Mouse (Mus musculus): ENCODE data around the gene Parn. TPM values are rescaled to one million over a fixed set of nuclear protein-coding genes. Genes with fewer than 3 reads are reported as not detected.

Parn gene
- total and polyA plus RNA-seq, 3 experiments, result 12.1 to 36.6 (median 32.8) TPM

GRCm38 (mm10) chr16:13550667-13551066 is 117.3 kb downstream of the Parn start:
- DNase-seq, result no peak

- DNase-seq, result no peak
Observed at GRCm38 (mm10) chr16:13549976-13550375, 118.0 kb downstream of the Parn start.

GRCm38 (mm10) chr16:13541816-13542215 is 126.2 kb downstream of the Parn start:
- no peak for DNase-seq

GRCm38 (mm10) chr16:13541121-13541747 is 126.7 kb downstream of the Parn start:
- DNase-seq, result no peak

- no peak for DNase-seq
Observed at GRCm38 (mm10) chr16:13538933-13539648, 128.9 kb downstream of the Parn start.

- no peak for DNase-seq
Observed at GRCm38 (mm10) chr16:13538213-13538932, 129.6 kb downstream of the Parn start.

- DNase-seq, result no peak
Observed at GRCm38 (mm10) chr16:13536404-13536803, 131.6 kb downstream of the Parn start.

GRCm38 (mm10) chr16:13535856-13536255 is 132.1 kb downstream of the Parn start:
- no peak for DNase-seq

GRCm38 (mm10) chr16:13532840-13533239 is 135.1 kb downstream of the Parn start:
- DNase-seq, result peak; percentile 35

GRCm38 (mm10) chr16:13531279-13531678 is 136.7 kb downstream of the Parn start:
- no peak for DNase-seq

GRCm38 (mm10) chr16:13521359-13521758 is 146.6 kb downstream of the Parn start:
- DNase-seq, result peak; percentile 23

GRCm38 (mm10) chr16:13520301-13520700 is 147.7 kb downstream of the Parn start:
- DNase-seq, result no peak

- no peak for DNase-seq
Observed at GRCm38 (mm10) chr16:13516214-13516613, 151.8 kb downstream of the Parn start.

GRCm38 (mm10) chr16:13515524-13515923 is 152.4 kb downstream of the Parn start:
- DNase-seq, result no peak

- peak; percentile 87 for DNase-seq
Observed at GRCm38 (mm10) chr16:13505055-13505454, 162.9 kb downstream of the Parn start.

- DNase-seq, result no peak
Observed at GRCm38 (mm10) chr16:13504476-13504875, 163.5 kb downstream of the Parn start.

GRCm38 (mm10) chr16:13498923-13499322 is 169.0 kb downstream of the Parn start:
- DNase-seq, result peak; percentile 39

GRCm38 (mm10) chr16:13493981-13494380 is 174.0 kb downstream of the Parn start:
- peak; percentile 82 for DNase-seq

- DNase-seq, result peak; percentile 39
Observed at GRCm38 (mm10) chr16:13492996-13493395, 175.0 kb downstream of the Parn start.

- DNase-seq, result no peak
Observed at GRCm38 (mm10) chr16:13491776-13492175, 176.2 kb downstream of the Parn start.
